Mouse (Mus musculus) embryonic fibroblast, embryonic 13.5 days (primary cell): ENCODE results near the gene Glce. TPM values are rescaled to one million over a fixed set of nuclear protein-coding genes. Genes with fewer than 3 reads are reported as not detected.

Experiments used
- H3K27ac ChIP-seq: 2 replicates; pipeline ENCODE4 v1.5.1; 2012; ENCODE audit warnings: low read length, control low read depth, inconsistent platforms; ENCODE audit not compliant: insufficient read depth
- H3K4me1 ChIP-seq: 2 replicates; pipeline ENCODE4 v1.6.1; 2011; ENCODE audit warnings: low read length; ENCODE audit not compliant: control insufficient read depth, insufficient read depth
- H3K4me3 ChIP-seq: 2 replicates; pipeline ENCODE4 v1.5.1; 2011; ENCODE audit warnings: mild to moderate bottlenecking, control low read depth, low read length; ENCODE audit not compliant: insufficient read depth
- CTCF ChIP-seq: IDR thresholded peaks from 2 replicates; pipeline ENCODE4 v1.5.1; 2011; ENCODE audit warnings: mild to moderate bottlenecking, control low read depth, low read length, moderate library complexity, borderline replicate concordance; ENCODE audit not compliant: insufficient read depth
- POLR2A ChIP-seq: IDR thresholded peaks from 2 replicates; pipeline ENCODE4 v1.6.1; 2011; ENCODE audit warnings: low read depth, mild to moderate bottlenecking, control low read depth, low read length, moderate library complexity
- polyA plus RNA-seq: library from polyadenylated mRNA; stranded (reverse); fragments of >200 nt; gene quantifications from 2 replicates; pipeline ENCODE4 v1.2.4, GENCODE M21; 2011; ENCODE audit warnings: low read depth; ENCODE audit not compliant: missing spikeins, insufficient read length

Glce gene
- polyA plus RNA-seq, 1 experiment: 83.4 TPM

DNA sequence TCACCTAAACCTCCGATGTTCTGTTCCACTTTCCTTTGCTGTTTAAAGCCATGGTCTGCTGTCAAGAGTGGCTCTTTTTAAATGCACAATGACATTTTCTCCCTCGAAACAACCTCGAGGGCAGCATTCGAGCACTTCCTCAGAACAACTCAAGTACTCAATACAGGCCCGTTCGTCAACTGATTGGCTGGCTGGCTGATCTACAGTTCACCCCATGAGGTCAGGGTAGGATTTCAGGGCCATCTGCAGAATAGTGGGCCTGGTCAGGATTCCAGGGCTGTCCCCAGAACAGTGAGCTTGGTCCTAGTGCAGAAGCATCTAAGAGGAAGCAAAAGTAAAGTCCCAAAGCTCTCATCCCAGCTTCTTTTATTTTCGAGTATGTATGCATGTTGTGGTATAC, 32.5 kb upstream of the Glce start:
- Histone ChIP-seq H3K27ac (no peak overlapping the region), H3K4me3 (no peak overlapping the region), H3K4me1 (no peaks in the 10 kb centered on the region)
- TF ChIP-seq POLR2A (no peak), CTCF (no peak)

DNA sequence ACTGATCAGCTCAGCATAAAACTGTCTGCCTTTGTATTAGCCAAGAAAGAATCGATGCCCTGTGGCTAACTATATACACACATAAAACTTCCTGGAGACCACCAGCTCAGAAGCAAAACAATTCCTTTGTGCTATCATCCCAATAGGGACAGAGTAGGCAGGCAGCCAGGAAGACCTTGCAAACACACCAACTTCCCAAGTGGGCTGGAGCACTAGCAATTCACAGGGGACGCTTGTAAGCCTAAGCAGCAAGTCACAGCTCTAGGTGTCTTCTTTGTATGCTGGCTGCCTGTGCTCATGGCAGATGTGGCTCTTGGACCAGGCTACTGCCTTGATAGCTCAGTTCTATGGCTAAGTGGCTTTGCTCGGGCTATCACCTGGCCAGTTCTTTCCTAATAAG, 32.1 kb upstream of the Glce start:
- TF ChIP-seq POLR2A: no peak
- TF ChIP-seq CTCF: no peak
- Histone ChIP-seq H3K4me1 (no peaks in the 10 kb centered on the region), H3K4me3 (no peak overlapping the region), H3K27ac (no peak overlapping the region)

GRCm38 (mm10) chr9:62153263-62153662, 30.8 kb upstream of the Glce start:
- Histone ChIP-seq H3K4me3 (no peak overlapping the region), H3K4me1 (no peaks in the 10 kb centered on the region), H3K27ac (no peak overlapping the region)
- TF ChIP-seq CTCF (no peak), POLR2A (no peak)

- TF ChIP-seq POLR2A: no peak
- TF ChIP-seq CTCF: no peak
- Histone ChIP-seq H3K4me1 (no peaks in the 10 kb centered on the region), H3K4me3 (no peak overlapping the region), H3K27ac (peak overlapping the region; percentile 42; the same call in 1 of the 2 replicates)
Measured at GRCm38 (mm10) chr9:62152506-62152905, 30.1 kb upstream of the Glce start.

- H3K27ac ChIP-seq: no peak overlapping the region
- H3K4me1 ChIP-seq: peaks cover 3% of the 10 kb centered on the region; the same call in 1 of the 2 replicates
- TF ChIP-seq POLR2A (no peak), CTCF (no peak)
- H3K4me3 ChIP-seq: no peak overlapping the region
Measured at GRCm38 (mm10) chr9:62145198-62145597, 22.7 kb upstream of the Glce start.

GRCm38 (mm10) chr9:62143428-62143827, 21.0 kb upstream of the Glce start:
- Histone ChIP-seq H3K4me1 (peaks cover 3% of the 10 kb centered on the region), H3K27ac (no peak overlapping the region), H3K4me3 (no peak overlapping the region)
- TF ChIP-seq CTCF (no peak), POLR2A (no peak)

DNA sequence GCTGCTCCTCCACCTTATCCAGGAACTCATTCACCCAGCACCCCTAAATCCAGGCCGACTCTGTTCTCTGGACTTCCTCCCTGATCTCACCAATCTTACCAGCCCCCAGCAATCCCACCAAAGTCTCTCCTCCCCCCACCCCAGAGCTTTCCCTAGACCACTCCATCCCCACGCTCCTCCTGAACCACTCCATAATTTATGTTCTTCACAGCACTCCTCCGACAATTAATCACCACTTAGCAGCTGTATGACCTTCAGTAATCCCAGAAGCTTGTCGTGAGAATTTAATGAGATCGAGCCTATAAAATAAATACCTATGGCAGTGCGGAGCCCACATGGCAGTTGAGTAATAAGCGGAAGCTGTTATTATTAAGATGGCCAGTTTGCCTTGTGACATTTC, 16.6 kb upstream of the Glce start:
- Histone ChIP-seq H3K27ac (no peak overlapping the region), H3K4me1 (peaks cover 3% of the 10 kb centered on the region), H3K4me3 (no peak overlapping the region)
- TF ChIP-seq POLR2A: no peak
- no peak for TF ChIP-seq CTCF

DNA sequence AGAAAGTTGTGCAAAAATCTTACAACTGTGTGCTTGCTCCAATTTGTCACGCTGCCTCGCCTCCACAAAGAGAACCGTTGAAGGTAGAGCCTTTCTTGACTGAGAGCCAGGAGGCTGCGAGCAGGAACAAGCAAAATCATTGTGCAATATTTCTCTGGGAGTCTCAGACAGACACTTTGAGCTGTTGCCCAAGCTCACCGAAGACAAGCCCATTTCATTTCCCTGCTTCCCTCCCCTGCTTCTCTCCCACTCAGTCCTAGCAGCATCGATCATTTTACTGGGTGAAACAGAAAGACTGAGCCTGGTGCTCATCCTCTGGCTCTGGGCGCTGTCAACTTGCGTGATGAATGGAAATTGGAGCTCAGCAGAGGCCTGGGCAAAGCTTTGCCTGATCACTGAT, 14.8 kb upstream of the Glce start:
- Histone ChIP-seq H3K27ac (no peak overlapping the region), H3K4me1 (peaks cover 3% of the 10 kb centered on the region), H3K4me3 (no peak overlapping the region)
- TF ChIP-seq CTCF: no peak
- no peak for TF ChIP-seq POLR2A

GRCm38 (mm10) chr9:62132005-62132782, 9.7 kb upstream of the Glce start:
- H3K4me1 ChIP-seq: peaks cover 2% of the 10 kb centered on the region; the same call in 1 of the 2 replicates
- H3K27ac ChIP-seq: no peak overlapping the region
- H3K4me3 ChIP-seq: no peak overlapping the region
- no peak for TF ChIP-seq POLR2A
- TF ChIP-seq CTCF: no peak

GRCm38 (mm10) chr9:62130746-62131145, 8.3 kb upstream of the Glce start:
- Histone ChIP-seq H3K4me3 (no peak overlapping the region), H3K27ac (no peak overlapping the region), H3K4me1 (peaks cover 2% of the 10 kb centered on the region; the same call in 1 of the 2 replicates)
- no peak for TF ChIP-seq CTCF
- no peak for TF ChIP-seq POLR2A
